Mouse (Mus musculus) lung, embryonic 14.5 days (tissue): ENCODE measurements around the gene Vps54. TPM values are rescaled to one million over a fixed set of nuclear protein-coding genes. Genes with fewer than 3 reads are reported as not detected.
"Not testable (repeated sequence)": the region's sequence is repeated elsewhere in the genome, so short reads cannot be mapped to it uniquely, and the experiment has no call there.

Experiments used
- ATAC-seq: fragments of 200-750 bp; cut with Nextera tagmentation; 2 replicates; pipeline ENCODE4 v1.8.0; 2017; ENCODE audit warnings: mild to moderate bottlenecking, moderate TSS enrichment, moderate library complexity; ENCODE audit not compliant: insufficient read depth
- DNase-seq: peaks from one replicate; pipeline ENCODE4 v3.0.0-alpha.2; 2015
- H3K27ac ChIP-seq: fragments of 300-500 bp; sonication (generic); 2 replicates; pipeline ENCODE4 v1.5.1; 2014; ENCODE audit warnings: low read depth, mild to moderate bottlenecking, moderate library complexity
- H3K27me3 ChIP-seq: fragments of 300-500 bp; sonication (generic); 2 replicates; pipeline ENCODE4 v1.6.1; 2014; ENCODE audit warnings: low read length, control low read depth; ENCODE audit not compliant: insufficient read depth
- H3K36me3 ChIP-seq: fragments of 300-500 bp; sonication (generic); 2 replicates; pipeline ENCODE4 v1.6.1; 2014; ENCODE audit warnings: control low read depth; ENCODE audit not compliant: insufficient read depth
- H3K4me1 ChIP-seq: fragments of 300-500 bp; sonication (generic); 2 replicates; pipeline ENCODE4 v1.6.1; 2014; ENCODE audit warnings: antibody characterized with exemption, control low read depth; ENCODE audit not compliant: insufficient read depth
- H3K4me2 ChIP-seq: fragments of 300-500 bp; sonication (generic); 2 replicates; pipeline ENCODE4 v1.6.1; 2014; ENCODE audit warnings: mild to moderate bottlenecking
- H3K4me3 ChIP-seq: fragments of 300-500 bp; sonication (generic); 2 replicates; pipeline ENCODE4 v1.5.1; 2014; ENCODE audit warnings: low read depth, low read length
- H3K9ac ChIP-seq: fragments of 300-500 bp; sonication (generic); 2 replicates; pipeline ENCODE4 v1.6.1; 2014
- H3K9me3 ChIP-seq: fragments of 300-500 bp; sonication (generic); 2 replicates; pipeline ENCODE4 v1.6.1; 2016; ENCODE audit warnings: low read depth, low read length, control low read depth
- CTCF ChIP-seq: IDR thresholded peaks from 2 replicates; pipeline ENCODE4 v1.5.1; 2016; ENCODE audit warnings: antibody characterized with exemption, low read depth
- WGBS: fragments of 180-500 bp; shearing (Covaris S2); extraction: QIAGEN DNeasy Blood & Tissue Kit; methylation state at CpG from one replicate; pipeline ENCODE4 v1.1.7; 2014; 5-methylcytosine and 5-hydroxymethylcytosine counted together
- polyA plus RNA-seq: library from polyadenylated mRNA; unstranded; fragments of >200 nt; fragmentation: Nextera tagmentation; extraction: Ambion mirVana; gene quantifications from 2 replicates; pipeline ENCODE4 v1.2.1, GENCODE M21; 2014

The Vps54 gene
- polyA plus RNA-seq, 1 experiment from 2014 or later = 17.9 TPM

- ATAC-seq = no peak; the same call in 1 of the 2 replicates
These were observed 8.3 kb downstream of the Vps54 start for GRCm38 (mm10) chr11:21247203-21247865.

GRCm38 (mm10) chr11:21247940-21248339 lies 8.9 kb downstream of the Vps54 start:
- no peaks in the 10 kb centered on the region for H3K9me3 ChIP-seq
- ATAC-seq = no peak

More at GRCm38 (mm10) chr11:21247203-21247865, 8.3 kb downstream of the Vps54 start:
- Histone ChIP-seq H3K9ac (no peak overlapping the region), H3K4me3 (no peak overlapping the region), H3K27ac (no peak overlapping the region), H3K27me3 (no peaks in the 10 kb centered on the region), H3K4me1 (no peaks in the 10 kb centered on the region), H3K36me3 (0 out of 2 replicates have a peak, but pooled peaks cover 5% of the 10 kb centered on the region), H3K9me3 (no peaks in the 10 kb centered on the region), H3K4me2 (no peak overlapping the region)
- WGBS = 69% methylated on average over 4 of the region's 4 CpGs
- DNase-seq = no peak
- TF ChIP-seq CTCF = no peak

GRCm38 (mm10) chr11:21250366-21250765 lies 11.3 kb downstream of the Vps54 start:
- H3K4me3 ChIP-seq = no peak overlapping the region
- H3K4me2 ChIP-seq = no peak overlapping the region
- H3K27ac ChIP-seq = no peak overlapping the region
- WGBS = 78% methylated on average over 1 of the region's 1 CpGs
- 0 out of 2 replicates have a peak, but pooled peaks cover 5% of the 10 kb centered on the region for H3K36me3 ChIP-seq
- H3K9ac ChIP-seq = no peak overlapping the region
- no peaks in the 10 kb centered on the region for H3K4me1 ChIP-seq
- H3K9me3 ChIP-seq = no peaks in the 10 kb centered on the region
- DNase-seq = no peak
- ATAC-seq = no peak
- no peak for TF ChIP-seq CTCF
- no peaks in the 10 kb centered on the region for H3K27me3 ChIP-seq

More at GRCm38 (mm10) chr11:21247940-21248339, 8.9 kb downstream of the Vps54 start:
- TF ChIP-seq CTCF = no peak
- no peak overlapping the region for H3K4me3 ChIP-seq
- DNase-seq = no peak
- no peaks in the 10 kb centered on the region for H3K4me1 ChIP-seq
- H3K4me2 ChIP-seq = no peak overlapping the region
- WGBS = 95% methylated on average over 1 of the region's 1 CpGs
- H3K36me3 ChIP-seq = 0 out of 2 replicates have a peak, but pooled peaks cover 5% of the 10 kb centered on the region
- H3K27me3 ChIP-seq = no peaks in the 10 kb centered on the region
- H3K9ac ChIP-seq = no peak overlapping the region
- no peak overlapping the region for H3K27ac ChIP-seq

GRCm38 (mm10) chr11:21258611-21259010 lies 19.5 kb downstream of the Vps54 start:
- not testable (repeated sequence) for H3K27ac ChIP-seq, DNase-seq, H3K4me2 ChIP-seq, H3K36me3 ChIP-seq, H3K9ac ChIP-seq, H3K4me1 ChIP-seq, H3K27me3 ChIP-seq, ATAC-seq, H3K4me3 ChIP-seq, H3K9me3 ChIP-seq
- 96% methylated on average over 10 of the region's 10 CpGs for WGBS

GRCm38 (mm10) chr11:21265423-21265822 lies 26.3 kb downstream of the Vps54 start:
- Histone ChIP-seq H3K36me3 (peaks cover 37% of the 10 kb centered on the region), H3K9me3 (no peaks in the 10 kb centered on the region), H3K4me1 (no peaks in the 10 kb centered on the region), H3K27ac (no peak overlapping the region), H3K9ac (no peak overlapping the region), H3K27me3 (no peaks in the 10 kb centered on the region), H3K4me3 (no peak overlapping the region), H3K4me2 (no peak overlapping the region)
- 84% methylated on average over 3 of the region's 3 CpGs for WGBS
- TF ChIP-seq CTCF = no peak
- DNase-seq (no peak), ATAC-seq (no peak)

- H3K4me1 ChIP-seq = no peaks in the 10 kb centered on the region
- 86% methylated on average over 2 of the region's 2 CpGs for WGBS
- H3K4me2 ChIP-seq = no peak overlapping the region
- no peaks in the 10 kb centered on the region for H3K9me3 ChIP-seq
- H3K27ac ChIP-seq = no peak overlapping the region
- no peak overlapping the region for H3K4me3 ChIP-seq
- peaks cover 35% of the 10 kb centered on the region for H3K36me3 ChIP-seq
- ATAC-seq (no peak), DNase-seq (no peak)
- TF ChIP-seq CTCF = no peak
- no peaks in the 10 kb centered on the region for H3K27me3 ChIP-seq
- no peak overlapping the region for H3K9ac ChIP-seq
These were observed 37.1 kb downstream of the Vps54 start for GRCm38 (mm10) chr11:21276151-21276550.

- ATAC-seq (no peak), DNase-seq (peak; percentile 30)
- Histone ChIP-seq H3K4me2 (no peak overlapping the region), H3K4me1 (no peaks in the 10 kb centered on the region), H3K4me3 (no peak overlapping the region), H3K27ac (no peak overlapping the region), H3K27me3 (no peaks in the 10 kb centered on the region), H3K36me3 (no peaks in the 10 kb centered on the region), H3K9me3 (no peaks in the 10 kb centered on the region), H3K9ac (no peak overlapping the region)
- TF ChIP-seq CTCF = no peak
- WGBS = 58% methylated on average over 3 of the region's 3 CpGs
These were observed 47.3 kb downstream of the Vps54 start for GRCm38 (mm10) chr11:21286391-21286790.

- H3K36me3 ChIP-seq, H3K4me2 ChIP-seq, H3K9me3 ChIP-seq, H3K9ac ChIP-seq, ATAC-seq, DNase-seq, H3K4me1 ChIP-seq, H3K27ac ChIP-seq, H3K27me3 ChIP-seq, H3K4me3 ChIP-seq: not testable (repeated sequence)
- 94% methylated on average over 2 of the region's 2 CpGs for WGBS
These were observed 49.1 kb downstream of the Vps54 start for GRCm38 (mm10) chr11:21288153-21288552.
